Mouse (Mus musculus) brain, adult 2 months (tissue): ENCODE results near the gene Gm10645.

Experiments
- DNase-seq: peaks from one replicate; pipeline ENCODE4 v3.0.0; 2011; ENCODE audit warnings: low read depth, low spot score

The Gm10645 gene

DNA sequence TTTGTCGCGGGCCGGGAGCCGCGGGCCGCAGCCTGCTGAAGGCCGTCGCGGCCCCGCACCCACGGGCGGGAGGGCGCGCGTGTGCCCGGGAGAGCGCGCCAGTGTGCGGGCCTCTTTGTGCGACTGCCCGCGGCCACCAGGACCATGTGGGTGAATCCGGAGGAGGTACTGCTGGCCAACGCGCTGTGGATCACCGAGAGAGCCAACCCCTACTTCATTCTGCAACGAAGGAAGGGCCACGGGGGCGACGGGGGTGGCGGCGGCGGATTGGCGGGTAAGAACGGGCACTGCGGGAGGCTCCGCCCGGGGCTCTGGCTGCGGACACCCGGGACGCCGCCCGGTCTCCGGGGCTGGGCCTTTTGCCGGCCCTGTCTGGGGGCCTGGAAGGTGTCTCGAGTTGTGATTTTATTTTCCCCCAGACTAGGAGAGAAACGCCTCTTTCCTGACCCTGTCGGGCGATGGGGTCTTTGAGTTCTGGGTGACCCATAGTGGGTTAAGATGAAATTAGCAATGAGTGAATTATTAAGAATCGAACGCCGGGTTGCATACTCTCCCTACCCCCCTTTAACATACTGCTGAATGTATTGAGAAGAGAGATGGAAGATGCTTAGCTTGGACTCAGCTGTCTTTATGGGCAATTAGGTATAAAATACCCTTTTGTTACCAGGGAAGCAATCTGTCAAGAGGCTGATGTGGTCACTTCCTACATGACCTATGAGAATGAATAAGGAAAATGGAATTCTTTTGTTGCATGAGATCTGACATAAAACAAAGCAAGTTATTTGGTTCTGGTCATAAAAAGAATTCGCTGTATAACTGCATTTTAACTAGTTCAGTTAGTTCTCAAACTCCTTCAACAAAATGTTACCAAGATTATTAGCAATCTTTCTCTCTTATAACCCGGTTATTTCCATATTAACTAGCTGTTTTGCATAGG is at the start of gene Gm10645:
Gene Gm10645 (minus strand): TSS at position 240 of the 937 bp plus-strand sequence.
- peak; percentile 78 for DNase-seq

DNA sequence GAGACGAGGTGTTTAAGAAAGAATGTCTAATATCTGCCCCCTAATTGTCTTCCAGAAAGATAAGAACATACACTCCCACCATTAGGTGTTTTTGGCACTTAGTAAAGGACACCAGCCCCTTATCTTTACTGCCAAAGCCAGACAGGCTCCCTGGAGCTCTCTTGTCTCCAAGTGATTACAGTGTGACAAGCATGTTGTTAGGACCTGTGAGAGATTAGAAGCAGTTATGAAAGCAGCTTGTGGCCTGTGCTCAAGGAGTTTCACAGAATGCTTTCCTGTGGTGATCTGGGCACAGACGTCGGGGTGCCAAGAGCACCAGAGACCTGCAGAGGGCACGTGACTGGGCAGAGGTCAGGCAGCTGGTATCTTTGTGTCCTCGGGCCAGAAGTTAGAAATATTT is 49.1 kb upstream of the Gm10645 start:
- DNase-seq: no peak

DNA sequence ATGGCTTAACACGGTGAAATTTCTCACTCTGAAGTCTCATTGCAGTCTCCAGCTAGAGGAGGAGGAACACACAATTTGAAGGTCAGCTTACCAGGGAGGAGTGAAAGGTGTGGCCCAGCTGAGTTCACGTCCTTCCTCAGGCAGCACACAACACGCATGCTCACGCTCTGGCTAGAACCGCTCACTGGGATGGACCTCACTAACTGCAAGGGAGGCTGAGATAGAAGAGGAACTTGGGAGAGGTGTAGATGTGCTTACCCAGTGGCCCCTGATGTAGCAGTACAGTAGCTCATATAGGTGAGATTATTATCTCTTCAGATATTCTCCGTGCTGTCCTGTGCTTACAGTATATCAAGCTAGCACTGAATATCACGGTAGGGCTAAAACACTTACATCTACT is 44.7 kb upstream of the Gm10645 start:
- no peak for DNase-seq

DNA sequence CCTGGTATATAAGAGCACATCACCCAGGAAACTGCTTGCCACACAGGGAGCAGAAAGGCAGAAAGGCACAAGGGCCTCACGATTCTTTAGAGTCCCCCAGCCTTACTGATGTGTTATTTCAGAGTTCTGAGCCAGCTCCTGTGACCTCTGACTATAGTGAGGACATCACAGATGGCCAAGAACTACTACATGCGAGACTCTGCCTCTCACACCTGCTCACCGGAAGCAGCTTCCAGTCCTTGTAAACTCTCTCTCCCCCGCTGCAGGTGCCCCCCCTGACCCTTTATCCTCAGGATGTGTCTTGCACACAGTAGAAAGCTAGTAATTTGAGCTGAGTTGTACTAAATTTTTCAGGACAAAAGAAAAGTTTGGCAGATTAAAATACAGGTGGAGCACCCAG is 43.6 kb upstream of the Gm10645 start:
- no peak for DNase-seq

DNA sequence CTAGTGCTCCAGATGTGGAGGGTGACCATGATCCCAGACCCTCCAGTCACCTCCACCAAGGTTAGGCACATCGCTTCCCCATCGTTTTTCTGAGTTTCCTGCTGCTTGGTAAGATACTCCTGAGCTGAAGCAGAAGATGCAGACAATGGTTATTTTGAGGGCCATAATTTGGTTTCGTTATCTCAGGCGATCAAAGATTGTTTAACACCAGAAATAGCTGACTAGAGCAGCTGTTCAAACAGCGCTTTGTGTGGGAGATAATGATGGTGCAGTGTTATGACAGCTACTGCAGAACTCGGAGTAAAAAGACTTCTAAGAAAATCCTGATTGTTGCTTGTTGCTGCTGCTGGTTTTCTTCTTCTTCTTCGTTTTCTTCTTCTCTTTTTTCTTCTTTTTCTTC is 39.9 kb upstream of the Gm10645 start:
- peak; percentile 89 for DNase-seq

DNA sequence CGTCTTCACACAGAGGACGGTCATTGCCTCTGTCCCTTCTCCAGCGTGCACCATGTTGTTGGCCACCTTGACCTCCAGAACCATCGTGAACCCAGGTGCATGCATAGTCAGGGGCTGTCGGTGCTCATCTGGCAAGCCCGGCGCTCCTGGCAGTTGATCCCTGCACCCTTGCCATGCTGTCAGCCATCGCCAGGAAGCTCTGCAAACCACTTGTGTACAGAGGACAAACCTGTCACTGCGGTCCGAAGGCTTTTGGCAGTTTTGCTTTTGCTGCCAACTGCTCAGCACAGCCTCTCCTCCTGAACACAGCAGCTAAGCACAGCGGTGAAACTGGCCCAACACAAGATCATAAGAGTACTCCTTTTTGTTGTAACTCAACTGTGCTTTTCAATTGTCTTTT is 37.0 kb upstream of the Gm10645 start:
- peak; percentile 75 for DNase-seq

DNA sequence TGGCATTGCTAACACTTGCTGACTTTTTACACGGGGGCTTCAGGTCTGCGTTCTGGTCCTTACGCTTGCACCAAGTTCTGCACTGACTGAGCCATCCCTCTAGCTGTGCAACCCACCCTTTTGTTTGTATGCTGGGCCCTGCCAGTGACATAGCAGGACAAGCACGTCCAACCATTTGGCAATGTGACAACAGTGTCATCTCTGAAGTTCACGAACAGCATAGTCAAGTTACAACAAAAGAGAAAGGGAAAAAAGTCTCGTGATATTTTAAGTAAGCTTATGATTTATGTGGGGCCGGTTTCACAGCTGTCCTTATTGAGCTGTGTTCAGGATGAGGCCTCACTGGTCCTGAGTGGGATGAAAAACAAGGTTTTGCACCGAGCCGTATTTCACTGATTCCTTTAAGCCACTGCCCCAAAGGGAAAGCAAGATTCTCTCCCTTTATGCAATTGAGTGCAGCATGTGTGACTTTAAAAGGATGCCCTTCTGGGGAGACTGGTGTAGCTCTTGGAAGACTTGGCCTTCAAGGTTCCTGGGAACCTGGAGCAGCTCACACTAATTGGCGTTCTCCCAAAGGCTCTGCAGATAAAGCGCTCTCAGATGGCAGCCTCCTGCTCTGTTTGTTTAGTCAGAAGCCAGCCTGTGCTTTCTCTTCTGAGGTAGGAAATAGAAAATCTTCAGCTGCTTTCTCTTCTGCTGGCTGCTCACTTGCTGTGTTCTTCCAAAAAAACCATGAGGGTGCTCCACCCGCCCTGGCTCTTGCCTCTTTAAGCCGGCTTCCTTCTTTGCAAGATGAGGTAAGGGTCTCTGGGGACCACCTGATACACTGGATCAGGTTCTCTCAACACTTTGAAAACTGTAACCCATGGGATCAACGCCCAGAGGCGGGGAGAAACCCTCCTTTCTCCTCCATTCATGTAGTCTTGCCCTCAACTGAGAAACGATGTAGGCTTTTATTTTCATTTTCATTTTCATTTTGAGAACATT is 34.5 kb upstream of the Gm10645 start:
- peak; percentile 97 for DNase-seq

DNA sequence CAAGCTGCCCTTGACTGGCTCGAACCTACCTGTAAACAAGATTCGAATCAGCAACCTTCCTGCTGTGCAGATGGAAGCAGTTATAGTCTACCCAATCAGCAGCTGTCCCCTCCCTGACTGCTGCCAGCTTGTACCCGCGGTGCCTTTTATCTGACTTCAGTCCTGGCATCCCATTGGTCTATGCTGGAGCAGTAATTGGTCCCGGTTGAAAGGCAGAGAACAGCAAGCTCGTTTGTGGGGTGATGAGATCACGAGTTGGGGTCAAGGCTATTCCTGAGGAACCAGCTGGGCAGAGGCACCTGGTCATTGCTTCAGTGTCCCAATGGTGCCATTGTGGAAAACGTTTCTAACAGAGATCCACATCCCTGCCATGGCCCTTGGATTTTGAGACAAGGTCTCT is 33.7 kb upstream of the Gm10645 start:
- peak; percentile 58 for DNase-seq

DNA sequence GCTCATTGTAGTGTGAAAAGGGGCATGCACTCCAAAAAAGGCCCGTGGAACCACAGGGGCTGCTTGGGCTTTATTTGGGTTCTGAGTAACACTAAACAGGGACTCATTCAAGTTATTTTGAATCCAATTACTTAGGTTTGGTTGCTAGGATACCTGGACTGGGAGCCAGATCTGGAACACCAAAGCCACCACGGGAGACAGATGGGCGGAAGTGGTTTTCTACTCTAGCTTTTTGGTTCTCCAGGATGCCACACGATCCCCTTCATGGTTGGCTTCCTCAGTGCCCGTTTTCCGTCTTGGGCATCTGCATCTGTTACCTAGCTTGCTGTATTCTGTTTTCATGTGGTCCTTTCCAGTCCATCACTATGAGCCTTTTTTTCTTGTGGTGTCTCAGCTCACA is 30.1 kb upstream of the Gm10645 start:
- DNase-seq: peak; percentile 94

DNA sequence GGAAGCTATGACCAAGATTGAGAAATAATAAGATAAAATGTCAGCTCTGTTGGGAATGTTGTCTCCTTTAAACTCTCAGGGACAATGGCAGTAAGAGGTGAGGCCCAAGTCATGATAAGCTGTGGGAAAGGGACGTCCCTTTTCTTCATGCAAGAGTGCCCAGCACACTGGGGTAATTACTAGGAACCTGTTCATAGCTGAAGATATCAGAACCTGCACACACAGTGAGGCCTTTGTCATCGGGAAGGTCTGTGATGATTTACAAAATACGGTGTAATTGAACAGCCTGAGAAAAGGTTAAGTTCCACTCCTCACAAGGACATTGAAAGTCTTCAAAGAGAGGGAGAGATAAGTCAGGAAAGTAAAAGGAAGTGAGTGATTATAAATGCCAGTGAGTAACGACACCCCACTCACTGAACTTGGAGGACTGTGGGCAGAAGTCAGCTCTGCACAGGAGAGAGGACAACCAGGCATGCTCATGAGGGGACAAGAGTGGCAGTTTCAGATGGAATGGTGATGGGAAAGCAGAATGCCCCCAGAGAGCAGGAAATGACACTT is 23.6 kb upstream of the Gm10645 start:
- no peak for DNase-seq

DNA sequence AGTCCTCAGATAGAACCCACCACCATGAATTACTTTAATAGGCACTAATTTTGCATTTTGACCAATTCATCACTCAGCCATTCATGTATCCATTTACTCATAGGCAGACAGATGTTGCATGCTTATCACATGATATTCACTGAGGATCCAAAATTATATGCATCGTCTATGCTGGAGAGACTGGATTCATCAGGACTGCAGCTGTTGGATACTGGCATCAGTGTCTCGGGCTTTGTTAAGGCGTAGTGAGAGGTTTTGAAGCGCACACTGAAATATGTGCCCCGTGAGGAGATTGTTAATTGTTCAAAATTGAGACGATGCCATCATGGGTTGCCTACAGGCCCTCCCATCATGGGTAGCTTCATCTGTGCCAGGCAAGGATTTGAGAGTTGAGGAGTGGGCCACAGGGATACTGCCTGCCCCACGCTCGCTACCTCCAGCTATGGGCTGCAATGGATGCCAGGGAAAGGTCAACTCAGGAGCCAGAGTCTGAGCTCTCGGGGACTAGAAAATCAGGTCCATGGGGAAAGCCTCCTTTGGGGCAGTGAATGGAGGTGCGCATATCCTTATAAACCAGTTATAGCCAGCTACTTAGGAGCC is 21.5 kb upstream of the Gm10645 start:
- no peak for DNase-seq

DNA sequence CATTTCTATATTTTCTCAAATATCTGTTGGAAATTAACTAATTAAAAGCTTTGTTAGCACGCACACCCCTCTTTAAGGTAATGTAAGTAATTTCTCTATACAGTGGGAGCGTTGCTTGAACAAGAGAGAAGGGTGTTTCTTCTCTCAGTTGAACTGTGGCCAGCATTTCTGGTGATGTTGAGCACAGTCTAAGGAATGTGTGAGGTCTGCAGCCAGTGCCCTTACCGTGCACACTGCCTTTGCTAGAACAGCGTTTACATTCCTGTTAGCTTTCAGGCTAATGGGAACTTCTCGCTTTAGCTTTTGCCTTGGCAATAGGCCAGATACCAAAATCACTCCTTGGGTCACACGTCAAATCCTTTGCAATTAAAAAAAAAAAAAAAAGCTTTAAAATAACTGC is 20.4 kb upstream of the Gm10645 start:
- DNase-seq: no peak

DNA sequence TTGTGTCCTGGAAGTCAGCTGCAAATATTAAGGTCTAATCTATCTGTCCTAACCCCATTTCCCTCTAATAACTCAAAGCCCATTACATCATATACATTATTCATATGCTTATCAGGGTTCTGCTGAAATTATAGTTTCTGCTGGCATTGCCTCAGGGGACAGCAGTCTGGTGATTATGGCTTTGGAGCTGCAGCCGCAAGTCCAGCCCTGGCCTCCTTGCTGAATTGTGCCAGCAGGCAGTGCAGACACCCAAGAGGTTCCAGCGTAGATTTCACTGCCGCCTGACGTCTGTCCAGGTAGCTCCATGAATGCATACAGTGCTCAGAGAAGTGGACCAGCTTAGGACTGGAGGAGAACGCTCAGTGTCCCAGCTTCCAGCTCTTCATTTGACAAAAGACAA is 16.8 kb upstream of the Gm10645 start:
- DNase-seq: peak; percentile 47

DNA sequence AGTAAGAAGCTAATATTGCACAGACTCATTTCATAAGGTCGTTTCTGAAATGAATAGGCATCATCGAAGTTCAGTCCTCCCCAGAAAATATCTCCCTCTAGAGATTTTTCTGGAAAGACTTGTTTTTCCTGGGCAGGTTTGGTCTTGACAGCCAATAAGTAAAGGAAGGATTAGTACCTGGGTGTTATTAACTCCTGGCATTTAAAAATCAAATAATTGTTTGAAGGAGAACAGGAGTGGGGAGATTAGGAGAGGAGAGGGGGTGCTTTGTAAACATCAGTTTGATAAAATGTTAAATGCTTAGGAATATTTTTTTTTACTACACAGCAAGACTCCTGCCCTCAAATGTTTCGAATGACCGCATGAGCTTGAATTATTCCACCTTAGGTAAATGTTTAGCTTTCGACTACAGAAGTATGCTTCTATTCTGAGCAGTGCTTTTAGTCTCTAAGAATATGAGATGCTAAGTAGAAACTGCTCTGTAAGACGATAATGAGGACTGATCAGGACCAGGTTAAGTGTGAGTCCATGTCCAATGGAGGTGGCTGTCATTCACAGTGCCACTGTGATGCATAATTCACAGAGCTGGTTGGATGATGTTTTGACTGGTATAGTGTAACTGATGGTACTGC is 16.0 kb upstream of the Gm10645 start:
- no peak for DNase-seq

DNA sequence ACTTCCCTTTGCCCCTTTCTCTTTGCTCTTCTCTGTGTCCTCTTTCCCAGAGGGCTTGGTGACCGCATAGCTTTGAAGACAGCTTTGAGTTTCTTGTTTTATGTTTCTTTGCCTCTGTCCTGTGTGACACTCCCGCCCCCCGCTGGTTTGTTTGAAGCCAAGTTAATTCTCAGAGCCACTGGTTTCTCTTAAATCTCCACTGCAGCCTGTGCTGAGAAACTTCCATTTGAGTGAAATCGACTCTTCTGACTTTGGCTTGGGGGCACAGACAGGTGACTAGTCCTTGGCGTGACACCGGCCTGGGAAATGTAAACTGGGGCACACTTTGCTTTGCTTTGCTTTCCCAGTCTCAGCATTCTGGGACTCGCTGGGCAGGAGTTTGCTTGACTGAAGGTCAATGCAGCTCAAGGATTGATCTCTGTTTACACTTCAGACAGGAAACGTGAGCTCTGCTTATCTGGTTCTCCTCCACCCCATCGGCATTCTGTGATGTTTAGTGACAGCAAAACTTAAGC is 12.3 kb upstream of the Gm10645 start:
- peak; percentile 49 for DNase-seq

DNA sequence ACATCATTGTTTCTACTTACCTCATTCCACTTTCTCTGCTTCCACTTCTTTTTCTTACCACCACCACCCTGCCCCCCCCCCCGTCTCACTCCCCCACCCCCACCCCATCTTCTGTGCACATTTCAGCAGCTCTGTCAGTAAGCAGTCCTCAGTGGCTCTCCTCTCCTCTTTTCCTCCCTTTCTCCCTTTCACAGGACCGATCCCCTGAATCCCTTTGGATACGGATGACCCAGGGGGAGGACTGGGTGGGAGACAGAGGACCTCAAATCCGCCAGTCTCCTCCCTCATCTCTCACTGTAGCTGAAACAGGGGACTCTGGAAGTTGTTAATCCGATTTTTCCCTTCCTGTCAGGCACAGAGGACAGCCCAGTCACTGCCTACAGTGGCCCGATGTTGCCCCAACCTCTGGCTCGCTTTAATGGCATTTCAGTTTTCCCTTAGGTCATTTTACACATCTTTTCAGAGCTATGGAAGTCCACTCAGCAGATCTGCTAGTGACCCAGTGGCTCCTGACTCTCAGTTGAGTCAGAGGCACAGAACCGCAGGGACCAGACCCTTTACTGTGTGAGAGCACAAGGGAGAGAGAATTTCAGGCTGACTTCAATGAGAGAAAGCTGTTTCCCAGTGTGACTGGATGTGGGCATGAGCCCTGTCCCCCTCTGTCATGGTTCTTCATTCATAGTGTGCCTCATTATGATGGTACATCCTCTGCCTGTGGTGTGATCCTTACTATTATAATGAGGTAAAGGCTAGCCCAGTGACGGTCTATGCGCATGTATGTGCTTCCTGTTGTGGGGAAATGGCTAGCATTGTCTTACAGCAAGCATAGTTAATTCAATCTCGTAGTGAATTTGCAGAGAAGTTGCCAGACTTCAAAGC is 11.6 kb upstream of the Gm10645 start:
- DNase-seq: no peak

DNA sequence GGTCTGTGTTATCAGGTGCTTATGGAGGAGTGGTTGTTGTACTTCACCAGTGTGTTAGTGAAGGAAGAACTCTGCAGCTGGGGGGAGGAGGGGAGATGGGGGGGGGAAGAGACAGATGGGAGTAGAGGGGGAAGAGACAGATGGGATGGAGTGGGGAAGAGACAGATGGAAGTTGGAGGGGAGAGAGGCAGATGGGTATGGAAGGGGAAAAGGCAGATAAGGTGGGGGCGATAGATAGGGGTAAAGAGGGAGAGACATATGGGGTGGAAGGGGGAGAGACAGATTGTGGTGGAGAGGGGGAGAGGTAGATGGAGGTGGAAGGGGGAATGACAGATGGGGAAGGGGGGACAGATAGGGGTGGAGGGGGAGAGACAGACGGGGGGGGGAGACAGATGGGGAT is 10.8 kb upstream of the Gm10645 start:
- peak; percentile 50 for DNase-seq

DNA sequence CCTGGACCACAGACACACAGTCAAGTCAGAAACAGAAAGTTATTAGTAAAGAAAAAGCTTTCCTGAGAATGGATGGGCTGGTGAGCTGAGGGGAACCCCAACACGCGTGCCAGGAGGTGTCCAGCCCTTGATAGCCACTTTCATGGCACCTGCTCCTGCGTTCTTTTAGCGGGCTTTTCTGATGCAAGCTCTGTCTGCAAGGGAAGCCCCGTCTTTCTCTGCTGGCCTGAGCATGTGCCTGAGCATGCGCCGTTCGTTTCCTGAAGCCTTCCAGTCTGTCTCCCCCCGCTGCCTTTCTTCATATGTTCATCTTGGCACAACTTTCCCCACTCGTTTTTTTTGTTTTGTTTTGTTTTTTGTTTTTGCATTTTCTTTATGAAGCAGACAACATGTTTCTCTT is 9.7 kb upstream of the Gm10645 start:
- peak; percentile 90 for DNase-seq

DNA sequence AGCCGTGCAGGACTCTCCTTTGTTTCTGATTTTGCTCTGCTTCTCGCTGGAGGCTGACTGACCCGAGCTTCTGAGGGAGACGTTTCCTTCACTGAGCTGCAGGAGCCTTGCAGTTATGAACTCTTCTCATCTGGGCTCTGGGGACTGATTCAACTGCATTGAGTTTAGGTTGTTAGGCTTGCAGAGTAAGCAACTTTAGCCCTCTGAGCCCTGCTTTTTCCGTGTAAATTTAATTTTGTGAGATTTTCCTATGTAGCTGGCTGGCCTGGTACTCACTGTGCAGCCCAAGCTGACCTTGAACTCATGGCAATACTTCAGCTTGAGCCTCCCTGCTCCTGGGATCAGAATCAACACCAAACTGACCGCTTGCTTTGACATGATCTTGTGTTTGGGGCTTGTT is 4.9 kb upstream of the Gm10645 start:
- no peak for DNase-seq

DNA sequence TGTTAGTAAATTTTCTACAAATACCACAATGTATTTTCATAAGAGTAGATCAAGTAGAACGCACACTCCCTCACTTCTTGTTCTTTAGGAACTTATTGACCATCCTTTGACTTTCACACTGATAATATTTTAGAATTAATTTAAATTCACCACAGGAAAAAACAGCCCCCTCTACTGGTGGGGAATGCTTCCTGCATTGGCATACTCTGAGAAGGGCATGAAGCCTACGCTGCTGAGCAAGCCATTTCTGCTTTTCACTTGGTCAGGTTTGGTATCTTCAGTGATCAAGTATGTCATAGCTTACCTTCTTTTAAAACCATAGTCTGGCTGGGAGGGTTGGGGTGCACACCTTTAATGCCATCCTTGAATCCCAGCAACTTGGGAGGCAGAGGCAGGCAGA is 3.7 kb upstream of the Gm10645 start:
- DNase-seq: no peak
